Mouse (Mus musculus) E14TG2a.4 (cell line): ENCODE results near the gene Zfp467.

Experiments used
- CTCF ChIP-seq: conservative IDR thresholded peaks from 2 replicates; pipeline ENCODE4 v1.5.1; 2014; ENCODE audit warnings: low read length
- POU5F1 ChIP-seq: IDR thresholded peaks from 2 replicates; pipeline ENCODE4 v1.6.1; 2014; ENCODE audit warnings: low read length, borderline replicate concordance

DNA sequence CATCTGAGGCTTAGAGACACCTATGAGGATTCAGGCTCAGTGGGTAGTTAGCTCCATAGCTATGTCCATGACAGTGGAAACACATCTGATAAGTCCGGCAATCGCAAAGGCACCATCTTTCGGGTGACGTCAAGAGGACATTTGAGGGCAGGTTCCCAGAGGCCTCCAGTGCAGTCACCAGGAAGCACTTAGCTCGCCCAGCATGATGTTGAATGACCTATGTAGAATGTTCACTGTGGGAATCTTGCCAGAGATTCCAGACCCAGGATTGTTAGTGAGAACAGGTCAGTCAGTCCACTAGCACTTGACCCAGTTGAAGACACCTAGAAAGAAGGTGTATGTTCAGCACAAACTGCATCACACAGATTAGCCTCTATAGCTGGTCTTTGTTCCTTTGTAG is 45.7 kb downstream of the Zfp467 start:
- TF ChIP-seq CTCF: no peak
- no peak for TF ChIP-seq POU5F1
